Mouse (Mus musculus) telencephalon, adult 2 months (tissue): ENCODE measurements around the gene Cdk2.

ENCODE experiments used
- DNase-seq: peaks from one replicate; pipeline ENCODE4 v3.0.0-alpha.2; 2011; ENCODE audit warnings: low read depth, low spot score

The Cdk2 gene

GRCm38 (mm10) chr10:128656731-128657130, 48.1 kb downstream of the Cdk2 start:
- DNase-seq = no peak

GRCm38 (mm10) chr10:128655254-128655653, 49.6 kb downstream of the Cdk2 start:
- no peak for DNase-seq

- DNase-seq = no peak
These were observed 51.0 kb downstream of the Cdk2 start for GRCm38 (mm10) chr10:128653866-128654265.
